Mouse (Mus musculus): ENCODE data around the gene Ect2l.
A peak's percentile ranks its signal among the peaks of the same experiment; 100 is the strongest.
"Not testable (repeated sequence)": the region's sequence is repeated elsewhere in the genome, so short reads cannot be mapped to it uniquely, and the experiment has no call there.

Ect2l gene

GRCm38 (mm10) chr10:18191706-18192105 is 19.0 kb downstream of the Ect2l start:
- no peak for DNase-seq (ENCODE audit: low spot score)

- DNase-seq (ENCODE audit: low spot score): no peak
Measured at GRCm38 (mm10) chr10:18189498-18189897, 21.2 kb downstream of the Ect2l start.

- no peak for DNase-seq (ENCODE audit: low spot score)
Measured at GRCm38 (mm10) chr10:18188564-18188963, 22.1 kb downstream of the Ect2l start.

GRCm38 (mm10) chr10:18182246-18182645 is 28.4 kb downstream of the Ect2l start:
- no peak for DNase-seq (ENCODE audit: low spot score)

GRCm38 (mm10) chr10:18177304-18177703 is 33.4 kb downstream of the Ect2l start:
- no peak for DNase-seq (ENCODE audit: low spot score)

GRCm38 (mm10) chr10:18176722-18177121 is 34.0 kb downstream of the Ect2l start:
- no peak for DNase-seq (ENCODE audit: low spot score)

GRCm38 (mm10) chr10:18175087-18175486 is 35.6 kb downstream of the Ect2l start:
- no peak for DNase-seq (ENCODE audit: low spot score)

- DNase-seq (ENCODE audit: low spot score): no peak
Measured at GRCm38 (mm10) chr10:18162435-18162971, 48.2 kb downstream of the Ect2l start.

GRCm38 (mm10) chr10:18147224-18147623 is 63.5 kb downstream of the Ect2l start:
- no peak for DNase-seq (ENCODE audit: low spot score)

GRCm38 (mm10) chr10:18142231-18142630 is 68.5 kb downstream of the Ect2l start:
- no peak for DNase-seq (ENCODE audit: low spot score)

- DNase-seq (ENCODE audit: low spot score): no peak
Measured at GRCm38 (mm10) chr10:18141389-18141788, 69.3 kb downstream of the Ect2l start.

- no peak for DNase-seq (ENCODE audit: low spot score)
Measured at GRCm38 (mm10) chr10:18139615-18140014, 71.1 kb downstream of the Ect2l start.

GRCm38 (mm10) chr10:18138853-18139503 is 71.7 kb downstream of the Ect2l start:
- not testable (repeated sequence) for DNase-seq (ENCODE audit: low spot score)

GRCm38 (mm10) chr10:18131666-18132650 is 78.7 kb downstream of the Ect2l start:
- no peak for DNase-seq (ENCODE audit: low spot score)

- DNase-seq (ENCODE audit: low spot score): no peak
Measured at GRCm38 (mm10) chr10:18130276-18130675, 80.4 kb downstream of the Ect2l start.

GRCm38 (mm10) chr10:18118336-18118735 is 92.4 kb downstream of the Ect2l start:
- DNase-seq (ENCODE audit: low spot score): no peak

- DNase-seq (ENCODE audit: low spot score): no peak
Measured at GRCm38 (mm10) chr10:18113473-18114093, 97.1 kb downstream of the Ect2l start.

- no peak for DNase-seq (ENCODE audit: low spot score)
Measured at GRCm38 (mm10) chr10:18110940-18111339, 99.8 kb downstream of the Ect2l start.

GRCm38 (mm10) chr10:18107471-18107870 is 103.2 kb downstream of the Ect2l start:
- DNase-seq (ENCODE audit: low spot score): peak; percentile 29

GRCm38 (mm10) chr10:18102166-18102565 is 108.5 kb downstream of the Ect2l start:
- no peak for DNase-seq (ENCODE audit: low spot score)

- DNase-seq (ENCODE audit: low spot score): no peak
Measured at GRCm38 (mm10) chr10:18090691-18091090, 120.0 kb downstream of the Ect2l start.

GRCm38 (mm10) chr10:18082772-18083171 is 127.9 kb downstream of the Ect2l start:
- no peak for DNase-seq (ENCODE audit: low spot score)

All from retina, embryonic 14.5 days (tissue).